Mouse (Mus musculus) 3134 (cell line): ENCODE results near the gene Mst1.

Source experiments
- DNase-seq: peaks from one replicate; pipeline ENCODE4 v3.0.0-alpha.2; 2011; ENCODE audit warnings: low spot score; ENCODE audit not compliant: insufficient read length; ENCODE audit errors: extremely low read depth

The Mst1 gene

DNA sequence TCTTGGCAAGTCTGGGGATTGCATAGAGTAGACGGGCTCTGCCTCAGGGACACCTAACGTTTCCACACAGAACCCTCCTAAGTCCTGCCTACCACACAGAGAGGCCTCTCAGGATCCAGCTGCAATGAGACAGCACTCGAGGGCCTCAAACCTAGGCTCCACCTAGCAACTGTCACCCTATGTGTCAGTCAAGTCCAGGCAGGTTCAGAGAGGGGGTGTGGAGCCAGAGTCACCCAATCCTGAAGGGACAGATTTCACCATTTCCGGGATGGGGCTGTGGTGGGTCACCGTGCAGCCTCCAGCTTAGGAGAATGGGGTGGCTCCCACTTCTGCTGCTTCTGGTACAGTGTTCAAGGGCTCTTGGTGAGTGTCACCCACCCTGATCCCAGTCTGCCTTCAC, at the start of gene Mst1:
Gene Mst1, plus strand, starts transcription at position 269 of the 400 bp plus-strand sequence.
- DNase-seq = peak; percentile 68

DNA sequence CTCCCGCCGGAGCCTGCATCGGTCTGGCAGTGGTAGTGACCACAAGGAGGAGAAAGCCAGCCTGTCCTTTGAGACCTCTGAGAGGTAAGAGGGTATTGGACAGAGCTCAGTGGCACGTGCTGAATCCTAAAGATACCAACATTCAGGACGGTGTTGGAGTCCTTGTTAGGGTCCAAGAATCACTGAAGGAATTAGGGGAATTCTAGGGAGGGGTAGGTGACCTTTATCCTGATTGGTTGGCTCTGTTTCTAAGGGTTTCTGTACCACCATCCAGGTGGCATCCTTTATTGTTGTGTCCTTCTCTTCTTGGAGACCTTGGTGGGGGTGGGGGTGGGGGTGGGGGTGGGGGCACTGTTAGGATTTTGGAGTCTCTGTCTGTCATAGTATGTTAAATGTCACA, 48.1 kb upstream of the Mst1 start:
- DNase-seq = no peak

DNA sequence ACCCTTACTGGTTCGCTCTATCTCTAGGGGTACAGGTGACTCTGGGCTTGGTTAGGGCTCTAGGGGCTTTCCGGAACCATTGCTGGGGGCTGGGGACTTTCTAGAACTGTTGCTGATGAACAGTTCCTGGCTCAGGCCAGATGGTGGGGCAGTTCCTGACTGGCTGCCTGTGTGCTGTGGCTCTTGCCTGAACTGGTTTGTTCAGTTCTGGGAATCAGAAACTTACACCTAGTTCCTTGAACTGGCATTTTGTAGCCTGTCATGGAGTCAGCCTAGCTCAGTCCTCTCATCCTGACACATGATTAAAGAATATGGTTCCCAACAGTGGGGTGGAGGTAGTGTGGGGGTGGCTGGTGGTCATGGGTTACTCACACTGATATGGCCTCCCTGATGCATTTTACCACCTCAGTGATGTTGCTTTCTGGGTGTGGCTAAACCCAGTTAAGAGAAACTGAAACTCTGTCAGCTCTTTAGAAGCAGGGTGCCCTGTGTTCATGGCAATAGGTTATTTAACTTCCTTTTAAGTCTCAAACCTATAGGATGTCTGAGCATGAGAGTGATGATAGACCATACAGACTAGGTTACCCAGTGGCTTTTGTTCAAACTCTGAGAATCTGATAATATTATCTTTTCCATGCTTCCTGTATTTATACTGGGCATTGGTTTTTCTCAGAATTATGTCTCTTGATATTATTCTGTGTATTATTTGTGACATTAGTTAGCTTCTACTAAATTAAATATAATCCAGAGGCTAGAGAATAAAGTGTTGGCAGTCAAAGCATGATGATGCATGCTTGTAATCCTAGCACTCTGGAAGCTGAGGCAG, 44.7 kb upstream of the Mst1 start:
- no peak for DNase-seq

DNA sequence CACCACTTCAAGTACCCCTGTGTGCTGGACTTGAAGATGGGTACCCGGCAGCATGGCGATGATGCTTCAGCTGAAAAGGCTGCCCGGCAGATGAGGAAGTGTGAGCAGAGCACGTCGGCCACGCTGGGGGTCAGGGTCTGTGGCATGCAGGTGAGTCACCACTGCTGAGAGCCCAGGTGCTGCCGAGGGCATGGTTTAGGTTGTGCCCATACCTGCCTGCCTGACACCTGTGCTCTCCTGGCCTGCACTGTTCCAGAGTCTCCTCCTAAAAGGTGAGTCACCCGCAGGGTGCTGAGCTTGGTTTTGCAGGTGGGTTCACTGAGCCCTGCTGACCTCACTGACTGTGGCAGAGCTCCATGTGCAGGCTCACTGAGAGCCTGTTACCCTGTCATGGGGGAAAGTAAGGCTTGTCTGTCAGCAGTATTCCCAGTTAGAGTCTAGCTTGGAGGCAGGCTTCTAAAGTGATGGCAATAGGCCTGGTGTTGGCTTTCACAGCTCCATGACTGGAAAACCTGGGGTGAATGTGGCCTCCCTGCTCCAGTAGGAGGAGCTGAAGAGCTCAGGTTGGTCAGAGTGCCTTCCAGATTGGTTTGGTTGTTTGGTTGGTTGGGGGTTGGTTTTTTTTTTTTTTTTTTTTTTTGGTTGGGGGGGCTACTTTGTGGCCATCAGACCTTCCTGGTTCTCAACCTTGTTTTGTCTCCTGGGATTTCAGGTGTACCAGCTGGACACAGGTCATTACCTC, 35.3 kb upstream of the Mst1 start:
- DNase-seq = no peak

DNA sequence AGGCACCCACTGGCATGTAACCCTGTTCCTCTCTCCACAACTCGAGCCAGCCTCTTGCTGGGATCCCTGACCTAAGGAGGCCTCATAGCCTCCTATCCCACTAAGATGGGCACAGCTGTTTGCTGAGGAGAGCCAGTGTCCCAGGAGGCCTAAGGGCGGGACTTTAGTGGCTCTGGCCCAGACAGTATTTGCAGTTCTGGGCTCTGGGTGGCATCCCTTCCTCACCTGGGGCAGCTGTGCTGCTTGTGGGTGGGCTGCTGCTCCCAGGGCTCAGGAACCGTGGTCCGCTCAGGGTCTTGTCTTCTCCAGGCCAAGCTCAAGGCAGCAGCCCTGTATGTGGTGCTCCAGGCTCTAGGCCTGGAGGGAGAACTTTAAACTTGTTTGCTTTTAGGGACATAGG, 33.7 kb upstream of the Mst1 start:
- no peak for DNase-seq

DNA sequence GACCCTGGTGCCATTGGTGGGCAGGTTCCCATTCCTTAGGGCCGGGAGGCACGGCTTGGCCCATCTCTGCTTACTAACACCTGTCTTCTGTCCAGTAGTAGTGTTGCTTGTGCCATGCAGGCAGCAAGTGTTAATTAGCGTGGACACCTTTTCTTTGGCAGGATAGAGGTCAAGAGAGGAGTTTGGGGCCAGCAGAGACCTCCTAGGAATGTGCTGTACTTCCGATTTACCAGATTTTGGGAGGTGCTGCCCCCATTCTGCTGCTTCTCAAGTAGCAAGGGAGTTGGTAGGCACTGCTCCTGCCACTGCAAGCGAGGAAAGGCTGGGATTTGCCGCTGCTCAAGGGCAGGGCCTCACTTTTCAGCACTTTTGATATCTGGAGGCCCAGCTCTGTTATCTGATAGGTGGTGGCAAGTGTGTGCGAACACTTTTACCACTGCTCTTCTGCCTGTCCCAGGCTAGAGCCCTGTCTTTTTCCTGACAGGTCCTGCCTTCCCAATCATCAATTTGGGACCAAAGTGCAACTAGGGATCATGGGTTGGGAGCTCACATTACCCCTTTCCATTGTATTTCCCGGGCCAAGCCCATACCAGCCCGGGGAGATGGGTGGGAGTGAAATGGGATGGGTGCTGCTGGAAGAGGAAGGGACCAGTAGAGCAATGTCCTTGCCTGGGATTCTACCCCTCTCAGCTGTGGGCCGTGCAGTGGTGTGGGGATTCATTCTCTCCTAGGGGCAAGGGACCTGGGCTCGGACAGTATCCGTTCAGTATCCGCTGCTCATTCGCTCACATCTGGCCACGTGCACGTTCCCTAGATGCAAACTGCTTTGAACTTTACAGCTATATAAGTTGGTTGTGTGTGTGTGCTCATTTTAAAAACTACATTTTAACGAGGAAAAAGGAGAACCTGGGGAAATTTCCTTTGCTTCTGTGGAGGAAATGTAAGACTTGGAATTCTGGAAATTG, 32.4 kb upstream of the Mst1 start:
- DNase-seq = no peak

DNA sequence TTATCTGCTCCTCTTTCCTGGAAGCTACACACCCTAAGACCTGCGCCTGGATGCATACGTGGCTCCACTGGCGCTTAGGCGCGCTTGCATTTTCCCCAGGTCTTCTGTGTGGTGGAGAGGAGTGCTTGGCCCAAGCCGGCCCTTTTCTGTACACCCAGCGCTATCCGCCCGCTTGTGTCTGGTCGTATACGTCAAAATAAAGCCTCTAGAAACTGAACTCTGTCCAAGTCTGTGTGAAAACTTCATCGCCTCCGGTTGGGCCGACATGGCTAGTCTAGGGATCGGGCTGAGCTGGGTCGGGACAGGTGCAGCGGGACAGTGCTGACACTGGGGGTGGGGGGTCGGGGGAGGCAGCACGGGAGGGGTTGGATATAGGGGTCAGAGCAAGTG, 31.7 kb upstream of the Mst1 start:
- DNase-seq = no peak

DNA sequence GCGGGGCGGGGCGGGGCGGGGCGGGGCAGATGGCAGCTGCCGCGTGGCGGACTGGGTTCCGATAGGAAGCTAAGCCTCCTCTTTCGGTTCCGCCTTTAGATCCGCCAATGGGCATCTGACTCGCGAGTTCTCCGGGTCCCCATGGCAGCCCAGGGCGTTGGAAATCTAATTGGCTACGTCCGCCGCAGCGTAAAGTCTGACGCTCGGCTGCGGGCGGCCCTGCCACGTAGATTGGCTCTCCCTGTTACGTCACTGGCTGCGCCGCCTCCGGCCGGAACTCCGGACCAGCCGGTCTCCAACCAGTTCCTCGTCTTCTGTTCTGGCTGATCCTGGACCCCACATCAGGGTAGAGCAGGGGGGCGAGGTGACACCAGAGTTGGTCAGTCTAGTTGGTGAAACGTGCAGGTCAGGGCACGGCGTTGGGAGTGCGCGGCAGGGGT, 31.2 kb upstream of the Mst1 start, which contains the start of gene Gmppb:
Gene Gmppb, plus strand, starts transcription at position 227 of the 440 bp plus-strand sequence.
- peak; percentile 97 for DNase-seq

DNA sequence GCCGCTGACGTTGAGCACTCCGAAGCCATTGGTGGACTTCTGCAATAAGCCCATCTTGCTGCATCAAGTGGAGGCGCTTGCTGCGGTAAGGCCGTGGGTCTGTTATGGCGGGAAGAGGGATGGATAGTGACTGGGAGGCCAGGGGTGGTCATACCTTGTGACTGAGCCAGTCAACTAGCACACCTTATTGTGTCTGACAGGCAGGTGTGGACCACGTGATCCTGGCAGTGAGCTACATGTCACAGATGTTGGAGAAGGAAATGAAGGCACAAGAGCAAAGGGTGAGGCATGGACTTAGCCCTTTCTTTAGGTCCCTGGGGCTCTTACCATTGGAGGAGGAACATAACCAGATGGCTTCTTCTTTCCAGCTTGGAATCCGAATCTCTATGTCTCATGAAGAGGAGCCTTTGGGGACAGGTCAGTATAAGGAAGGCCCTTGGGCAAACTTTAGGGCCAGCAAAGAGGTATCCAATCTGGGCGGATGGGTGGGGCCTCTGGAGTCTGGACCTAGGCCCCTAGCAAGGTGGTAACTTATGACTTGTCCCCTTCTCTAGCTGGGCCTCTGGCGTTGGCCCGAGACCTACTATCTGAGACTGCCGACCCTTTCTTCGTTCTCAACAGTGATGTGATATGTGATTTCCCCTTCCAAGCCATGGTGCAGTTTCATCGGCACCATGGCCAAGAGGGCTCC, 30.5 kb upstream of the Mst1 start:
- no peak for DNase-seq

DNA sequence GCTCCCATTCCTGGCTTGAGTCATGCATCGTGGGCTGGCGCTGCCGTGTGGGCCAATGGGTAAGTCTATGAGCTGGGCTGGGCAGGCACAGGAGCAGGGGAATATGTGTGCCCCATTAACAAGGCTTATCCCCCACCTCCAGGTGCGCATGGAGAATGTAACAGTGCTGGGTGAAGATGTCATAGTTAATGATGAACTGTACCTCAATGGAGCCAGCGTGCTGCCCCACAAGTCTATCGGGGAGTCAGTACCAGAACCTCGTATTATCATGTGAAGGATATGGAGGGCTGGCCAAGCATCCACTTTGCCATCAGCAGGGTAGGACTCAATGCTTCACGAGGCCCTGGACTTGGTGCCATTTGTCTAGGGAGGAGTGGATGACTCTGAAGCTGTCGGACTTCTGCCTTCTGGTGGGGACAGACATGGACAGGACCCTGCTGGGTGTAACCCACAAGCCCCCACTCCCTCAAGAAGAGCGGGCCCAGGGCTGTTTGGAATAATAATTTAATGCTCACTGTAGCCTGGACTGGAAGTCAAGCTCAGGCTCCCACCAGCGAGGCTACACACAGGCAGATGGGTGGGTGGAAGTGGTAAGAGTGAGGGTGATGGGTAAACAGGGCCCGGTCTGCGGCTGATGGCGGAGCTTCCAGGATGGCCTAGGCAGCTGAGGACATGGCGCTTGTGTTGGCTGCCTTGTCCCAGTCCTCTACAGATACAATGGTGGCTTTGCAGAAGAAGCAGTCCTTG, 28.9 kb upstream of the Mst1 start:
- DNase-seq = no peak

DNA sequence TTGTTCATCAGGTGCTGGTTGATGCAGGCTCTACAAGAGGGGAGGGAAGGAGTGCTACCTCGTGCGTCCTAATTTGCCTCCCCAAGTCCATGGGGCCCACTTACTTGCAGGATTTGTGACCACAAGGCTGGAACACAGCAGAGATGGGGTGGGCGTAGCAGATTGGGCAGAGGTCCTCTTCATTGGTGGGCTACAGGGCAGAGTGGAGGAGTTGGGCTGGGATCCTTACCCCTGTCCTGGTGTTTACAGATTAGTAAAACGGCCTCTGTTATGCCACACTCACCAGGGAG, 28.4 kb upstream of the Mst1 start:
- DNase-seq = no peak

DNA sequence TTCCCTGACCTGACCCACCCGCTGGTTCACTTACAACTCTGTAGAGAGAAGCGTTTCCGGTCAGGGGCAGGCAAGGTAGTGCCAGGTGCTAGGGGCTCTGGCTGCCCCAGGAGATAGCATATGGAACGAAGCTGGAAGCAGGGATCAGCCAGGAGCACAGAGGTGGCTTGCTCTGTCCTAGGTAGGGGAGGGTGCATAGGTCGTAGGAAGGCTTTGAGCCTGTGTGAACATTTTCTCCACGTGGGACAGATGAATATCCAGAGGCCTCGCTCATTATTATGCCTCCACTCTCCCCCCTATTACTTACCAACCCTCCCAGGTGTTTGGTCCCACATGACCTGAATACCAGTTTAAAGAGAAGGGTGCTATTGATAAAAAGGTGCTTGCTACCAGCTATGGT, 27.8 kb upstream of the Mst1 start:
- no peak for DNase-seq

DNA sequence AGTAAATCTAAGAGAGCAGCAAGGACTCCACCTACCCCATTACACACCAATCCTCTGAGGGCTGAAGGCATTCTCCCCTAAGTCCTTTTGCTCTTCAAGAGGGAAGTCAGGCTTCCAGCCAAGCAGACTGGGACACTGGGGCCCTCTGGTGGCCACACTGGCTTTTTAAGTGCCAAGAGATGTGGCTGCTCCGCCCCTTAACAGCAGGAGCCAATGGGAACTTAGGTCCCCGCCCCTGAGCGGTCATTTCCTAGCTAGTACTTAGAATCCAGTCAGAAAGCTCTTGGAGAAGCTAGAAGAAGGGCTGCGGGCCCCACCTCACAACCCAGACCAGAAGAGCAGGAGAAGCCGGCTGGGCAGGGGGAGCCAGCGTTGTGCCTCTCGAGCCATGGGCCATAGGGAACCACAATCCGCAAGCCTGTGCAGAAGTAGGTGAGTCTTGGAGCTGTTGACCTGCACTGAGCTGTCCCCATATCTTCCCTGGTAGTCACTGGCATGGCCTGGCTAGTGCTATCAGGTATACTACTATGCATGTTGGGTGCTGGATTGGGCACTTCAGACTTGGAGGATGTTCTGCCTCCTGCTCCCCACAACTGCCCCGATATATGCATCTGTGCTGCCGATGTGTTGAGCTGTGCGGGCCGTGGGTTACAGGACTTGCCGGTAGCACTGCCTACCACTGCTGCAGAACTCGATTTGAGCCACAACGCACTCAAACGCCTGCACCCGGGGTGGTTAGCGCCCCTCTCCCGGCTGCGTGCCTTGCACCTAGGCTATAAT, 27.2 kb upstream of the Mst1 start, which contains the start of gene Amigo3:
Gene Amigo3, plus strand, starts transcription at position 275 of the 780 bp plus-strand sequence.
- DNase-seq = peak; percentile 81

DNA sequence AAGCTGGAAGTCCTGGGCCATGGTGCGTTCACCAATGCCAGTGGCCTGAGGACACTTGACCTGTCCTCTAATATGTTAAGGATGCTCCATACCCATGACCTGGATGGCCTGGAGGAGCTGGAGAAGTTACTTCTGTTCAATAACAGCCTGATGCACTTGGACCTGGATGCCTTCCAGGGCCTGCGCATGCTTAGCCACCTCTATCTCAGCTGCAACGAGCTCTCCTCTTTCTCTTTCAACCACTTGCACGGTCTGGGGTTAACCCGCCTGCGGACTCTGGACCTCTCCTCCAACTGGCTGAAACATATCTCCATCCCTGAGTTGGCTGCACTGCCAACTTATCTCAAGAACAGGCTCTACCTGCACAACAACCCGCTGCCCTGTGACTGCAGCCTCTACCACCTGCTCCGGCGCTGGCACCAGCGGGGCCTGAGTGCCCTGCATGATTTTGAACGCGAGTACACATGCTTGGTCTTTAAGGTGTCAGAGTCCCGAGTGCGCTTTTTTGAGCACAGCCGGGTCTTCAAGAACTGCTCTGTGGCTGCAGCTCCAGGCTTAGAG, 26.5 kb upstream of the Mst1 start:
- DNase-seq = no peak

DNA sequence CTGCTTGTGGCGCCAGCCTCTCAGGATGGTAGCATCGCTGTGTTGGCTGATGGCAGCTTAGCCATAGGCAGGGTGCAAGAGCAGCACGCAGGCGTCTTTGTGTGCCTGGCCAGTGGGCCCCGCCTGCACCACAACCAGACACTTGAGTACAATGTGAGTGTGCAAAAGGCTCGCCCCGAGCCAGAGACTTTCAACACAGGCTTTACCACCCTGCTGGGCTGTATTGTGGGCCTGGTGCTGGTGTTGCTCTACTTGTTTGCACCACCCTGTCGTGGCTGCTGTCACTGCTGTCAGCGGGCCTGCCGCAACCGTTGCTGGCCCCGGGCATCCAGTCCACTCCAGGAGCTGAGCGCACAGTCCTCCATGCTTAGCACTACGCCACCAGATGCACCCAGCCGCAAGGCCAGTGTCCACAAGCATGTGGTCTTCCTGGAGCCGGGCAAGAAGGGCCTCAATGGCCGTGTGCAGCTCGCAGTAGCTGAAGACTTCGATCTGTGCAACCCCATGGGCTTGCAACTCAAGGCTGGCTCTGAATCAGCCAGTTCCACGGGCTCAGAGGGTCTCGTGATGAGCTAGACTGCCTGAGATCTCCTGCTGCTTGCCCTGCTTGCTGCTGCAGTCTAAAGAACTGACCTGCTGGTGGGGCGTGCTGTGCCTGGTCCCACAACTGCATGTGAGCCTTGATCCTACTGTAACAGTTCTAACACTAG, 25.8 kb upstream of the Mst1 start:
- no peak for DNase-seq

DNA sequence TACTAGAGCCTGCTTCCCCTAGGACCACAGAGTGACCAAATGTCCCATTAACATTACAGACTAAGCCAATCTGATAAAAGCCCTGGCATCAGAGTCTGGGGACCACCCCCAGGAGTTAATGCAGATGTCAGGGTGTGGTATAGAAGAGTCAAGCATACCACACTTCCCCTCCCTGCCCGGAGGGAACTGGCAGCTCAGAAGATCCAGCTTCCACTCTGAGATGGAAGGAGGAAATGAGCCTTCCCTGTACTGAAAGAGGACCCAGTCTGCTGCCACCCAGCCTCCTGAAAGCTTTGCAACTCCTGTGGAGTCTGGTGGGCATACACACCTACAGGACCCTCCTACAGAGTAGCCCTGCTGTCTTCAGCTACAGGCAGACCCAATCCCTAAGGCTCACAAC, 25.2 kb upstream of the Mst1 start:
- DNase-seq = no peak

DNA sequence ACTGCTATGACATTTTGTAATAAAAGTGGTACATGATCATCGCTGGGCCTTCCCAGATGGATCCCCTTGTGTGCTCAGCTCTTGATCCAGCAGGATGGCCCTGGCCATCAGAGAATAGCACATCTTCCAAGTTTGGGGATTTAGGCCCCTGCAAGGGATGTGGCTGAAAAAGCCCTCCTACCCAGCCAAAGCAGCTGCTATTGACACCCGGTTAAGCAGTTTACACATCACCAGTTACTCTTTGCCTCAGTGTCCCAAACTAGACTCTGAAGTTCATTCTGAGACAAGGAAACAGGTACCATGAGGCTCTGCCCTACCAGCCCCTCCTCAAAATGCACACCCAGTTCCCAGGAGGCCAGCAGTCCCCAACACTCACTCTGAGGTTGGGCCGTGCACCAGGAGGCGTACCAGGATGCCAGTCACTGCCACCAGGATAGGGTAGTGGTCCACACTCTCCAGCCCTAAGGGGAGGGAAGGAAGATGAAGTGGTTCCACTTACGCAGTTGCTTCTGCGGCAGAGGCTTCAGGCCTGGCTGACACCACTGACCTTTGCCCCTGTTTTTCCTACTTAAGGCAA, 24.5 kb upstream of the Mst1 start:
- DNase-seq = no peak
